ENCODE assay signal across 8 mouse cellular contexts in genomic region chr12:79613061-79613788, GRCm38 (mm10).
DNase-seq lines count a peak whose midpoint lies in the region; ATAC-seq and TF ChIP-seq lines count a peak whose summit lies in the region.

No protein-coding gene starts in this region.

- peak; percentile 18 to 26 for DNase-seq in left cerebral cortex, postnatal 14 days (ENCODE audit: low spot score in 2 of 2)
- no peak for DNase-seq in left cerebral cortex, postnatal 25 days (ENCODE audit: low spot score in 2 of 2)
- peak; percentile 68 for DNase-seq in forebrain, embryonic 14.5 days (ENCODE audit: low spot score)
- peak; percentile 58 for DNase-seq in kidney, postnatal 10 days
- no peak for DNase-seq in thymus, adult 2 months
- DNase-seq in embryo, embryonic 10 days (ENCODE audit: low spot score), result no peak

- peak overlapping the region; percentile 76 for H3K27ac ChIP-seq in bone marrow, adult 2 months (ENCODE audit: control insufficient read depth, insufficient read depth, low read depth, low read length, poor library complexity)
- H3K27ac ChIP-seq in forebrain, embryonic 14.5 days (ENCODE audit: low read depth, low read length), result peak overlapping the region; percentile 35; the same call in 1 of the 2 replicates
- H3K27ac ChIP-seq in midbrain, embryonic 15.5 days, result peak overlapping the region; percentile 31
- H3K27ac ChIP-seq in thymus, adult 2 months (ENCODE audit: control insufficient read depth, insufficient read depth, low read length), result no peak overlapping the region

- peak; percentile 71 for ATAC-seq in forebrain, embryonic 14.5 days
- ATAC-seq in midbrain, embryonic 15.5 days (replicated peaks), result peak; percentile 45; the same call in 1 of the 2 replicates

- 72% methylated on average over 8 of the region's 8 CpGs for WGBS in bone marrow, adult 2 months
- 73% methylated on average over 8 of the region's 8 CpGs for WGBS in forebrain, embryonic 14.5 days
- whole genome bisulfite sequencing in midbrain, embryonic 15.5 days, result 79% methylated on average over 8 of the region's 8 CpGs
- WGBS in thymus, adult 2 months, result 90% methylated on average over 8 of the region's 8 CpGs

- peaks cover 8% of the 10 kb centered on the region for H3K4me1 ChIP-seq in bone marrow, adult 2 months (ENCODE audit: control insufficient read depth, insufficient read depth, low read length)
- H3K4me1 ChIP-seq in forebrain, embryonic 14.5 days (ENCODE audit: control insufficient read depth, insufficient read depth, low read length), result peaks cover 20% of the 10 kb centered on the region
- peaks cover 7% of the 10 kb centered on the region; the same call in 1 of the 2 replicates for H3K4me1 ChIP-seq in midbrain, embryonic 15.5 days
- peaks cover 2% of the 10 kb centered on the region; the same call in 1 of the 2 replicates for H3K4me1 ChIP-seq in thymus, adult 2 months (replicated peaks; ENCODE audit: control insufficient read depth, insufficient read depth, low read length)

- no peak overlapping the region for H3K9ac ChIP-seq in forebrain, embryonic 14.5 days (ENCODE audit: low read length)
- no peak overlapping the region for H3K9ac ChIP-seq in midbrain, embryonic 15.5 days

- no peaks in the 10 kb centered on the region for H3K27me3 ChIP-seq in forebrain, embryonic 14.5 days (replicated peaks; ENCODE audit: control insufficient read depth, insufficient read depth, low read length)
- no peaks in the 10 kb centered on the region for H3K27me3 ChIP-seq in midbrain, embryonic 15.5 days (replicated peaks)
- H3K27me3 ChIP-seq in thymus, adult 2 months (ENCODE audit: control insufficient read depth, insufficient read depth, low read length), result no peaks in the 10 kb centered on the region

- intact Hi-C loops in left cerebral cortex, postnatal 14 days (cut with DNase I), result loop anchor here (2.0 to 10.0 kb wide), 3 partner anchors 312 to 496 kb away; no protein-coding TSS in a partner anchor
- intact Hi-C loops in left cerebral cortex, postnatal 25 days (cut with DNase I), result loop anchor here (2.0 to 10.0 kb wide), 4 partner anchors 256 to 498 kb away; no protein-coding TSS in a partner anchor

- no peaks in the 10 kb centered on the region for H3K36me3 ChIP-seq in forebrain, embryonic 14.5 days (ENCODE audit: control insufficient read depth, insufficient read depth, low read length)
- no peaks in the 10 kb centered on the region for H3K36me3 ChIP-seq in midbrain, embryonic 15.5 days (replicated peaks)
- H3K36me3 ChIP-seq in thymus, adult 2 months (ENCODE audit: control insufficient read depth, insufficient read depth, low read length), result no peaks in the 10 kb centered on the region

- H3K9me3 ChIP-seq in forebrain, embryonic 14.5 days (replicated peaks; ENCODE audit: control insufficient read depth, low read length), result no peaks in the 10 kb centered on the region
- no peaks in the 10 kb centered on the region for H3K9me3 ChIP-seq in midbrain, embryonic 15.5 days

- no peak for TF ChIP-seq CTCF in bone marrow, adult 2 months (IDR thresholded peaks at IDR 0.05; ENCODE audit: control insufficient read depth, insufficient read depth, low read length)
- TF ChIP-seq CTCF in thymus, adult 2 months (IDR thresholded peaks at IDR 0.05; ENCODE audit: borderline replicate concordance, control insufficient read depth, extremely low read depth, insufficient read depth, low read length, poor library complexity), result no peak

- H3K4me2 ChIP-seq in forebrain, embryonic 14.5 days (ENCODE audit: low read length), result no peak overlapping the region
- no peak overlapping the region for H3K4me2 ChIP-seq in midbrain, embryonic 15.5 days

- TF ChIP-seq POLR2A in bone marrow, adult 2 months (IDR thresholded peaks at IDR 0.05; ENCODE audit: borderline replicate concordance, control insufficient read depth, low read depth, low read length), result no peak
- no peak for TF ChIP-seq POLR2A in thymus, adult 2 months (IDR thresholded peaks at IDR 0.05; ENCODE audit: control insufficient read depth, extremely low read depth, insufficient read depth, low read length, poor library complexity)

- H3K4me3 ChIP-seq in bone marrow, adult 2 months (replicated peaks; ENCODE audit: control insufficient read depth, low read depth, low read length), result no peak overlapping the region
- no peak overlapping the region for H3K4me3 ChIP-seq in forebrain, embryonic 14.5 days (ENCODE audit: low read depth, low read length)
- H3K4me3 ChIP-seq in midbrain, embryonic 15.5 days, result no peak overlapping the region
- H3K4me3 ChIP-seq in thymus, adult 2 months (ENCODE audit: control insufficient read depth, insufficient read depth, low read length), result no peak overlapping the region

Comparison
In these comparisons a context has a peak if more than half of its experiments do, and no peak if none do; other contexts are left out.
1. DNase-seq: peak in left cerebral cortex, postnatal 14 days (2 of 2), forebrain, embryonic 14.5 days (single experiment) and kidney, postnatal 10 days (single experiment); none in left cerebral cortex, postnatal 25 days (0 of 2), thymus, adult 2 months (single experiment) and embryo, embryonic 10 days (single experiment).